ENCODE assay signal across 8 mouse cellular contexts in the genomic region with DNA sequence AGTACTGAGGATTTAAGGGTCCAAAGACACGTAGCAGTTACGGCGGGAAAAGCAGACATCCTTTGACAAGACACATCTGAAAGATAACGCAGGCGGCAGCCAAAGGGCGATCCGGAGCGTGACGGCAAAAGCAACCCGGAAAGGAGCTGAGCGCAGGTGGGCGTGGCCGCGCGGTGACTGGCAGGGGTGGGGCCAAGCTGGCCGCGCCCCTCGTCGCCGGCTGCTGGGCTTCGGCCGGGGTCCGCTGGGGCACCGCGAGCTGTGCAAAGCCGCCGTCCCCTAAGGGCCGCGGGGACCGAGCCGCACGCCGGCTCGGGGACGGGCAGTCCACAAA. TPM values are rescaled to one million over a fixed set of nuclear protein-coding genes. Genes with fewer than 3 reads are reported as not detected.
DNase-seq lines count a peak whose midpoint lies in the region; ATAC-seq and TF ChIP-seq lines count a peak whose summit lies in the region.

A gene (plus strand): TSS at position 179 of the 334 bp plus-strand sequence.

- peak; percentile 83 for ATAC-seq in common myeloid progenitor, adult 5-6 weeks (replicated peaks; ENCODE audit: low read depth, poor library complexity, severe bottlenecking)
- ATAC-seq in hindbrain, postnatal 0 days = peak; percentile 92

- no peaks in the 10 kb centered on the region for H3K27me3 ChIP-seq in hindbrain, postnatal 0 days (ENCODE audit: insufficient read depth, low read length)

- H3K4me3 ChIP-seq in hindbrain, postnatal 0 days (ENCODE audit: low read length) = peak within 1 kb of the TSS; percentile 82
- H3K4me3 ChIP-seq in left cerebral cortex, adult 2 months = peak within 1 kb of the TSS; percentile 88
- peak within 1 kb of the TSS; percentile 43 for H3K4me3 ChIP-seq in macrophage (ENCODE audit: inconsistent target)

- under 1% methylated on average over 35 of the region's 35 CpGs for WGBS in hindbrain, postnatal 0 days
- WGBS in macrophage (ENCODE audit: missing documents) = 0% methylated on average over 22 of the region's 35 CpGs

- H3K4me1 ChIP-seq in hindbrain, postnatal 0 days (ENCODE audit: insufficient read depth, low read length) = no peaks in the 10 kb centered on the region

- H3K4me2 ChIP-seq in hindbrain, postnatal 0 days (ENCODE audit: low read depth, low read length) = peak within 1 kb of the TSS; percentile 89

- intact Hi-C loops in left cerebral cortex, adult 2 months (cut with DNase I) = loop anchor here (2.0 kb wide), 2 partner anchors 31 to 53 kb away; a partner anchor contains a TSS

- peak within 1 kb of the TSS; percentile 75 for H3K9ac ChIP-seq in hindbrain, postnatal 0 days (replicated peaks; ENCODE audit: low read length)

- TF ChIP-seq CTCF in hindbrain, postnatal 0 days (IDR thresholded peaks at IDR 0.05; ENCODE audit: low read depth) = no peak
- TF ChIP-seq CTCF in left cerebral cortex, adult 2 months (IDR thresholded peaks at IDR 0.05) = no peak

- peak; percentile 93 for DNase-seq in ZHBTc4 (ENCODE audit: low read depth, low spot score)
- peak; percentile 78 to 81 for DNase-seq in gastrocnemius, adult 8-10 months (ENCODE audit: low spot score in 2 of 2)
- peak; percentile 89 for DNase-seq in hindbrain, postnatal 0 days (ENCODE audit: low spot score)
- DNase-seq in left cerebral cortex, adult 2 months (ENCODE audit: extremely low spot score in 1 of 2, low spot score in 2 of 2) = peak; percentile 83 to 84
- peak; percentile 57 for DNase-seq in retina, postnatal 7 days (ENCODE audit: low read depth, low spot score)
- DNase-seq in urinary bladder, adult 2 months (ENCODE audit: low spot score) = peak; percentile 89

- H3K79me2 ChIP-seq in macrophage (ENCODE audit: inconsistent target) = no peaks in the 10 kb centered on the region; the same call in 1 of the 2 replicates

- peak within 1 kb of the TSS; percentile 61 for H3K27ac ChIP-seq in hindbrain, postnatal 0 days
- peak within 1 kb of the TSS; percentile 75 for H3K27ac ChIP-seq in left cerebral cortex, adult 2 months
- H3K27ac ChIP-seq in macrophage = peak within 1 kb of the TSS; percentile 39

- H3K36me3 ChIP-seq in hindbrain, postnatal 0 days (ENCODE audit: insufficient read depth, low read length) = peaks cover 6% of the 10 kb centered on the region
- peaks cover 28% of the 10 kb centered on the region for H3K36me3 ChIP-seq in macrophage (ENCODE audit: inconsistent target)

- H3K9me3 ChIP-seq in hindbrain, postnatal 0 days (ENCODE audit: low read length) = no peaks in the 10 kb centered on the region

RNA-seq across cellular contexts. Expression of the gene that starts here (rescaled TPM):
- 28.8 and 46.5 TPM in 2 replicates for total RNA-seq in common myeloid progenitor, adult 5-6 weeks (2017)
- total RNA-seq in gastrocnemius, adult 8-10 months (2022) = 10 to 100 TPM; 23.5 to 34.0 (median 29.5) TPM
- 57.7 and 62.5 TPM in 2 replicates for total RNA-seq in hindbrain, postnatal 0 days (2014; rRNA removed)
- 36.0 and 38.8 TPM in 2 replicates for polyA plus RNA-seq in hindbrain, postnatal 0 days (2015; fragmentation: Nextera tagmentation; extraction: Ambion mirVana)
- 10 to 100 TPM; 18.9 to 25.0 TPM for total RNA-seq in left cerebral cortex, adult 2 months (2021)
- 100 to 1,000 TPM in 1 of 26 experiments, 10 to 100 TPM in 25; 19.0 to 108 (median 46.7) TPM for total RNA-seq in macrophage (2018; cell fraction: chromatin; rRNA removed)
- total RNA-seq in macrophage (2018; cell fraction: cytosol; rRNA removed) = 100 to 1,000 TPM in 4 of 26 experiments, 10 to 100 TPM in 22; 52.0 to 112 (median 79.2) TPM
- 100 to 1,000 TPM in 13 of 26 experiments, 10 to 100 TPM in 13; 53.0 to 172 (median 101) TPM for total RNA-seq in macrophage (2018; cell fraction: nucleus; rRNA removed)
- polyA plus RNA-seq in macrophage (2018) = 48.6 to 72.9 TPM (median 53.7 TPM) in 3 replicates
- polyA plus RNA-seq in urinary bladder, adult 2 months (2012; rRNA removed) = 81.0 and 93.8 TPM in 2 replicates

Comparison
In these comparisons a context has a peak if more than half of its experiments do, and no peak if none do; other contexts are left out.
1. Peak in every context shown above with its lines: DNase-seq, ATAC-seq, H3K4me3 ChIP-seq and H3K27ac ChIP-seq.